Mouse (Mus musculus): ENCODE measurements around the gene Ttc27.

Ttc27 gene

DNA sequence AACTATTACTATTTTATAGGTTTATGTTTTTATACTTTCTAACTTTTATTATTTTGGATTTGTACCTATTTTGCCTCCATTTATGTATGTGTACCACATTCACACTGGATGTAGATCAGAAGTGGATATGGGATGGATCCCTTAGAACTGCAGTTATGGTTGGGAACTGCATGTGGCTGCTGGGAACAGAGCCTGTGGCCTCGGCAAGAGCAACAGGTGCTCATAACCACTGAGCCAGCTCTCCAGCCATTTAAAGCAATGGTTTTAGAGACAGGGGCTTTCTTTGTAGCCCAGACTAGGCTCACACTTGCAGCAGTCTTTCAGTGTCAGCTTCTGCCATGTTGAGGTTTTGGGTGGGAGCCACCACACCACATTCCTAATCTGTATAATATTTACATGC is 32.1 kb downstream of the Ttc27 start:
- in situ Hi-C loops (cut with MboI; ENCODE audit: low pct_unique_long_range_greater_than_20kb in 1 of 2, low sequenced_read_pairs in 2 of 2, unreplicated experiment in 1 of 2), result no loop called here

DNA sequence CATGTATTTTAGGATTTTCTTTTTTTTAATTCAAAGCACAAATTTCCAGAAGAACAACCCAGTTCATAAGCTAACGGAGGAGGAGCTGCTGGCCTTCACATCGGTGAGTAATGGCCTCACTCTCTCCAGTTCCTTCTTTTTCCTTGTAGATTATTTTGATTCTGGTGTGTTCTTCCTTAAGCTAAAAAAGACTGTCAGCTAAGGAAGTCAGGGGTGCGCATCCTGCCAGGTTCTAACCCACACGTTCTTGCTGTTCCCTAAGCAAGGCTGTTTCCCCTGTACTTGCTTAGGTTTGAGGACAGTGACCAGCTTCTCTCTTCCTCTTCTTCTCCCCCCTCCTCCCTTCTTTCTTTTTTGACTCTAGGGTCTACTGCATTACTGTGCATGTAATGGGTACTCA is 33.5 kb downstream of the Ttc27 start:
- in situ Hi-C loops (cut with MboI; ENCODE audit: low pct_unique_long_range_greater_than_20kb in 1 of 2, low sequenced_read_pairs in 2 of 2, unreplicated experiment in 1 of 2), result no loop called here

DNA sequence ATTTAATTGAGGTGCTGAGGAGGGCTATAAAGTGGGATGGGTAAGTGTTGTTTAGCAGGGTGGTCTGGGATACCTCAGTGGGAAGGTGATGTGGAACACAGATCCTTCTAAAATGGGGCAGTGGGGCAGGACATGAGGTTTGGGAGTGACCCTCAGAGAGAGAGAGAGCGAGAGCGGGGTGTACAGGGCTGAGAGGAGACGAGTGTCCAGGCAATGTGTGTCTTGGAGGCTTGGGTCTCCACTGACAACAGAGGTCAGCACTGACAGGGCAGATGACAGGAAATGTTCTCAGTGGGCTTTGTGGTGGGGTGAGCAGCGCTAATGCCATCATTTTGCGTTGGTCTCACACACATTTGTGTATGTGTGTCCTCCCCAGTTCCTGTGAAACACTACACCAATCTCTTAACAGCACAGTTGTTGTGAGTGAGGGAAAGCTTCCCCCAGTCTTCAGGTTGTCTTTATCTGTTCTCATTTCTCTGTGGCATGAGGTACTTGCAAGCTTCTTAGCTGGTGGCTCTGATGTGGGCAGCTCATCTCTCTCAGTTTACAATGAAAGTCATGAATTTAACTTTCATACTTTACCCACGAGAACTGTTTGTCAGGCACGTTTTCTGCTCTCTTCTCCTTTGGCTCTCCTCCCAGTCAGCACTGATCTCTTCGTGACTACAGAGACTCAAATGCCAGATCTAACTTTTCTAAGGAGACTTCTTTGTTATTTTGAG is 35.5 kb downstream of the Ttc27 start:
- in situ Hi-C loops (cut with MboI; ENCODE audit: low pct_unique_long_range_greater_than_20kb in 1 of 2, low sequenced_read_pairs in 2 of 2, unreplicated experiment in 1 of 2), result no loop called here

GRCm38 (mm10) chr17:74753628-74754104 is 36.1 kb downstream of the Ttc27 start:
- in situ Hi-C loops (cut with MboI; ENCODE audit: low pct_unique_long_range_greater_than_20kb in 1 of 2, low sequenced_read_pairs in 2 of 2, unreplicated experiment in 1 of 2), result no loop called here

DNA sequence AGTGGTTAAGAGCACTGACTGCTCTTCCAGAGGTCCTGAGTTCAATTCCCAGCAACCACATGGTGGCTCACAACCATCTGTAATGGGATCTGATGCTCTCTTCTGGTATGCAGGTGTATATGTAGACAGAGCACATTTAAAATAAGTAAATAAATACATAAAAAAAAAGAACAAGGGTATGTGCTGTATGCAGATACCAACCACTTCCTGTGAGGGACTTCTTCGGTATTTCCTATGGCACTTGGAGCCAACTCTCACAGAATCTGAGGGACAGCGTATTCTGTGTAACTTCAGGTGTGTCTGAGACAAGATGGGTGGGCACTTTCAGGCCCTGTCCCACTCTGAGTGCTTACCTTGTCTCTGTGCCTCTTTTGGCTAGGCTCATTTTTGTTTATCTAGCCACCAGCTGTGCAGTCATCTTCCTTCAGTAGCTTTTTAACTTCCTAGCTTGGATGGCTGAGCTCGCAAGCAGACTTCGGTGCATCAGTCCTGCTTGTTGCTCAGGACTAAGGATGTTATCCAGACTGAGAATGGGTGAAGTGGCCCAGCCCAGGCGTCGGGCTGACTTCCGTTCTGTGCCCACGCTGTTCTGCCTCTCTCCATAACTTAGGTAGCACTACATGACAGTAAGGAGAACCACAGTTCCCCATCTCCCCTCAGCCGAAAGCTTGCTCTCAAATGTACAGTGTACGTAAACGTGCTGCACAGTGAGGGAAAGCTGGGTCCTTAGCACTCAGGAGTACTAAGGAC is 37.0 kb downstream of the Ttc27 start:
- in situ Hi-C loops (cut with MboI; ENCODE audit: low pct_unique_long_range_greater_than_20kb in 1 of 2, low sequenced_read_pairs in 2 of 2, unreplicated experiment in 1 of 2), result no loop called here

- in situ Hi-C loops (cut with MboI; ENCODE audit: low pct_unique_long_range_greater_than_20kb in 1 of 2, low sequenced_read_pairs in 2 of 2, unreplicated experiment in 1 of 2), result no loop called here
Observed at GRCm38 (mm10) chr17:74769390-74769811, 51.9 kb downstream of the Ttc27 start.

DNA sequence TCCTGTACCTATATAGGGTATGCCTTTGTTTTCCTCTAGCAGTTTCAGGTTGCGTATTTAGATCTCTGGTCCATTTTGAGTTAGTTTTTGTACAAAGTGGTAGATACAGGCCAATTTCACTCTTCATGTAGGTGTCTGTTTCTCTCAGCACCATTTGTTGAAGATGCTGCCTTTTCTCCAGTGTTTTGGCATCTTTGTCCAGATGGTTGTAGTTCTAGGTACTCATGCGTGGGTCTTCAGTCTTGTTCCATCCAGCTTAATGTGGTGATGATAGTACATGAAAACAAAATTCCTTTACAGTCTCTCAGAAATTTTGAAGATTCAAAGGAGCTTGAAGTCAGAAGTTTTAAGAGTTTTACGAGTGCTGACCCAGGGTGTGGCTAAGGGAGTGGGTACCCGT is 54.8 kb downstream of the Ttc27 start:
- in situ Hi-C loops (cut with MboI; ENCODE audit: low pct_unique_long_range_greater_than_20kb in 1 of 2, low sequenced_read_pairs in 2 of 2, unreplicated experiment in 1 of 2), result no loop called here

DNA sequence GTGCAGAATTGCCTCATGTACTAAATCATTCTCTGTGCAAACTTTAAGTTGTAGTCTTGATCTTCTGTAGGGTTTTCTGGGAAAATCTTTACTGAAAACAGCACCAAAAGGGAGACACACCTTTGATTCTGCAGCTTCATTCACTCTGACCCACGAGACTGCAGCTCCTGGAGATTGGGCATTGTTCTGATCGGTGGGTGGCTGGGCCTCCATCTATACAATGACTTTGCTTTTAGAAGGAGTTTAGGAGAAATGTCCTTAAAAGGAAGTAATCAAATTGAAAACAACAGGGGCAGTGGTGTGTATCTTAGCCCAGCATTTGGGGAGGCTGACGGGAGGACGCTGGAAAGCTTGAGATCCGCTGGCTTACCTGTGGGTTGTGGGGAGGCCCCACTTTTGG is 56.0 kb downstream of the Ttc27 start:
- in situ Hi-C loops (cut with MboI; ENCODE audit: low pct_unique_long_range_greater_than_20kb in 1 of 2, low sequenced_read_pairs in 2 of 2, unreplicated experiment in 1 of 2), result no loop called here

GRCm38 (mm10) chr17:74780133-74780532 is 62.6 kb downstream of the Ttc27 start:
- in situ Hi-C loops (cut with MboI; ENCODE audit: low pct_unique_long_range_greater_than_20kb in 1 of 2, low sequenced_read_pairs in 2 of 2, unreplicated experiment in 1 of 2), result no loop called here

- in situ Hi-C loops (cut with MboI; ENCODE audit: low pct_unique_long_range_greater_than_20kb in 1 of 2, low sequenced_read_pairs in 2 of 2, unreplicated experiment in 1 of 2), result no loop called here
Observed at GRCm38 (mm10) chr17:74780627-74781026, 63.1 kb downstream of the Ttc27 start.

DNA sequence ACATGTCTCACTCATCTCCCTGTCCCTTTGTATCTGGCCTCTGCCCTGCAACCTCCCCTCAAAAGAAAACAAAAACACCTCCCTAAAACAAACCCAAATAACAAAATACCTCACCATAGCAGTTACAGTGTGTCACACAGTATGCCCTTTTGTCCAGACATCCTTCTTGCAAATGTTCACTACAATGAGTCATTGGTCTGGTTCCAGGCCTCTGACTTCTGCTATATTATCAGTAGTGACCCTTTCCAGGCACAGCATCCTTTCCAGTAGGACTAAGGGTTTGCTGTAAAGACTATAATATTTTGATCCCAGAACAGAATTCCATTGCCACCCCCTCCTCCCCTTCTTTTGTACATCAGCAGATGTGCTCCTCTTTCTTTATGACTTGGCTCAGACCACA is 64.4 kb downstream of the Ttc27 start:
- in situ Hi-C loops (cut with MboI; ENCODE audit: low pct_unique_long_range_greater_than_20kb in 1 of 2, low sequenced_read_pairs in 2 of 2, unreplicated experiment in 1 of 2), result no loop called here

- in situ Hi-C loops (cut with MboI; ENCODE audit: low pct_unique_long_range_greater_than_20kb in 1 of 2, low sequenced_read_pairs in 2 of 2, unreplicated experiment in 1 of 2), result no loop called here
Observed at GRCm38 (mm10) chr17:74785586-74785985, 68.1 kb downstream of the Ttc27 start.

- in situ Hi-C loops (cut with MboI; ENCODE audit: low pct_unique_long_range_greater_than_20kb in 1 of 2, low sequenced_read_pairs in 2 of 2, unreplicated experiment in 1 of 2), result no loop called here
Observed at GRCm38 (mm10) chr17:74786198-74786734, 68.7 kb downstream of the Ttc27 start.

DNA sequence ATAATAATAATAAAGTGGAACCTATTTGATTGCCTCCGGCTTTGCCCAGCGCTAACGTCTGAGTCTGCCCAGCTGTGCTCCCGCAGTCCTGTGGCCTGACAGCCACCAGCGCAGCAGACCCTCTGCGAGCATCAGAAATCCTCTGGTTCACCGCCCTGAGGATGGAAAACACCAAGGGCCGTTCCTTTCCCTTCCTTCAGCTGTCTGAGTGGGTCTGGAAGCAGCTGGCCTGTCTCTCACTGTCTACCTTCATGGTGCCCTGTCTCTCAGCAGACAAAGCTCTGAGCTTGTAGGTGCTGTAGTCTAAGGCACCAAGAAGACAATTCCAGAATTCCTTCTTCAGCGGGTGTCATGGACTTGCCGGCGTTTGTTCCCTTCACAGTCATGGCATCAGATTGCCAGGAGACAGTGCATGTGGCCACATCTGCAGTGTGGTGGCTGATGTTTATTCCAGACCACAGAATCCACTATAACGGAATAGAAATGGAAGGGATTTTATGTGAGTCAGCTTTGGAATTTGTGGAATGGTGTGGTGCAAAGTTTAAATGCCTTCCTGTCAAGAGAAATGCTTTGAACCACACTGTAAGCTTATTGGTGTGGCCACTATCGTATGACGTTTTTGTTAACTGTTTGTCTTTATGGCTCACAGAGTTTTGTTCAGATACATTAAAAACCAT is 78.6 kb downstream of the Ttc27 start:
- in situ Hi-C loops (cut with MboI; ENCODE audit: low pct_unique_long_range_greater_than_20kb in 1 of 2, low sequenced_read_pairs in 2 of 2, unreplicated experiment in 1 of 2), result no loop called here

DNA sequence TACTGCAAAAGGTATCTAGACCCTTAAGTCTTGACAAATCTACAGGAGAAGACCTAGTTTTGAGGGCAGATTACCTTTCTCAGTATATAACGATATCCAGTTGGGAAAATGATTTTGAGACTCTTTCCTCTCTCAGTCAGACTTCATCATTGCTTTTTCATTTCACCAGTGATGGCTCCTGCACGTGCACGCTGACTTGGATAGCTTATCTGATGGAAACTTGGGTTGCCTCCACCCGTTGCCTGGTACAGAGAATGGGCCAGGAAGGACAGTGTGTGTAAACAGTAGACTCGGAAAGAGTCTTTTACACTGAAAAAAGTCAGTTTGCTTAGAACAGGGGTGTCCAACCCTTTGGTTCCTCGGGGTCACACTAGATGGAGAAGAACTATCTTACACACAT is 82.3 kb downstream of the Ttc27 start:
- in situ Hi-C loops (cut with MboI; ENCODE audit: low pct_unique_long_range_greater_than_20kb in 1 of 2, low sequenced_read_pairs in 2 of 2, unreplicated experiment in 1 of 2), result loop anchor here in 1 of 2 experiments (25.0 kb wide), 1 partner anchor 212 kb away; the partner anchor contains the start of gene Ltbp1

GRCm38 (mm10) chr17:74802765-74803164 is 85.2 kb downstream of the Ttc27 start:
- in situ Hi-C loops (cut with MboI; ENCODE audit: low pct_unique_long_range_greater_than_20kb in 1 of 2, low sequenced_read_pairs in 2 of 2, unreplicated experiment in 1 of 2), result loop anchor here in 1 of 2 experiments (25.0 kb wide), 1 partner anchor 210 kb away; the partner anchor contains the start of gene Ltbp1

DNA sequence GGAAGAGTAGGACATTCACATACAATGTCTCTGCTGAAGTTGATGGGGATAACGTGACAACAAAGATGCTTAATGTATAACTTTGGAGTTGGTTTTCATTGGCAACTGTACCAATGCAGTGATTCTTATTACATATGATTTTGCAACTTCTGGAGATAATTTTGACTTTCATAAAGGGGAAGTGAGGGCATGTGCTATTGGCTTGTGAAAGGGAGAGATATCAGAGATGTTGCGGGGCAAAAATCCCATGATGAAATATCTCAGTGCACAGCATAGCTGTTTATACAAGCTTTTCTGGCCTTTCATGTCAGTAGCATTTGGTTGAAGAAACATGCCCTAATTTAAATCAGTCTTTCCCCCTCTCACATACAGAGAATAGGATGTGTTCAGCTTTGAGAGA is 86.3 kb downstream of the Ttc27 start:
- in situ Hi-C loops (cut with MboI; ENCODE audit: low pct_unique_long_range_greater_than_20kb in 1 of 2, low sequenced_read_pairs in 2 of 2, unreplicated experiment in 1 of 2), result loop anchor here in 1 of 2 experiments (25.0 kb wide), 1 partner anchor 208 kb away; the partner anchor contains the start of gene Ltbp1

DNA sequence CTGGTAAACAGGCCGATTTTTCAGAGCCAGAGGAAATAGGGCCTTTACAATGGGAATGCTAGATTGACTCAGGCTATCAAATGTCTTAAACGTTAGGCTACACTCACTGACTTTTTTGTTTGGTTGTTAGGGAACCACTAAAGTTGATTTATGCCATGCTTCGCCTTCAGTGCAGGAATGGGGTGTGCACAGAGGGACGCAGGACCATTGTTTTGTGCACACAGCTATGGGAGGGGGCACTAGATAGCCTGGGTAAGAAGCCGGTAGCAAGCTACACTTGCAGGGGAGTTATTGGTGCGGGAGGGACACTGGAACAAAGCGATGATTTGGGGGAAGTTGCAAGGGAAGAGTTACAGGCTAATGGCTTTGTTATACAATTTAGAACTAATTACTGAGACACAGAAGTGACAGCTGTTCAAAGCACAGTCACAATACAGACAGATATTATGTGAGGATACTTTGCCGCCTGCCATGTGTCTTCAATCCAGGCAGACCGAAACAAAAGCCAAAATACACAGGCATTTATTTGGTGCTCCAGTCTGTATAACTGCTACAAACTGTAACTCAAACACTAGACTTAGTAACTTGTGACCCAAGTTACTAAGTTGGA is 86.9 kb downstream of the Ttc27 start:
- in situ Hi-C loops (cut with MboI; ENCODE audit: low pct_unique_long_range_greater_than_20kb in 1 of 2, low sequenced_read_pairs in 2 of 2, unreplicated experiment in 1 of 2), result loop anchor here in 1 of 2 experiments (25.0 kb wide), 1 partner anchor 208 kb away; the partner anchor contains the start of gene Ltbp1
